Mouse (Mus musculus): ENCODE measurements around the gene Vmn1r200. TPM values are rescaled to one million over a fixed set of nuclear protein-coding genes. Genes with fewer than 3 reads are reported as not detected.

Vmn1r200 gene
- polyA plus RNA-seq, 1 experiment: not detected

DNA sequence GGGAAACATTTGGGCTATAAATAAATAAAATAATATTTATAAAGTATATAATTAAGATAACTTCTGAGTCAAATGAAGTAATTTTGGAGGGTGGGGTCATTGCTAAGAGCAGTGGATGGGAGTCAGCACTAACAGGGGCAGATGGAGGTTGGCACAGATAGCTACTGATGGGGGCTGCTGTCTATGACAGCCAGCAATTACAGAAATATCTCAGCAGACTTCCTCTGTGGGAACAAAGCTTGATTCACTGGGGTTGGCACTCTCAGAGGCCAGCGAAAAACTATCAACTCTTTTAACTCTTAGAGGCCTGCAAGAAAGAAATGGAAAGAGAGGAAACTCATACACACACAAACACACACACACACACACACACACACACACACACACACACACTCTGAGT lies 12.8 kb downstream of the Vmn1r200 start:
- no peak overlapping the region for H3K4me3 ChIP-seq (ENCODE audit: control insufficient read depth, insufficient read depth, low read length)
- 40% methylated on average over 1 of the region's 1 CpGs for WGBS
- no peak overlapping the region for H3K27ac ChIP-seq (ENCODE audit: control insufficient read depth, insufficient read depth, low read length)
- DNase-seq: no peak
- no peaks in the 10 kb centered on the region for H3K36me3 ChIP-seq (ENCODE audit: control insufficient read depth, insufficient read depth, low read length)
- no peaks in the 10 kb centered on the region for H3K27me3 ChIP-seq (ENCODE audit: control insufficient read depth, insufficient read depth, low read length)
- TF ChIP-seq CTCF (IDR thresholded peaks at IDR 0.05; ENCODE audit: borderline replicate concordance, control insufficient read depth, extremely low read depth, insufficient read depth, low read length, poor library complexity) (no peak), POLR2A (IDR thresholded peaks at IDR 0.05; ENCODE audit: control insufficient read depth, extremely low read depth, insufficient read depth, low read length, poor library complexity) (no peak)
- no peaks in the 10 kb centered on the region for H3K4me1 ChIP-seq (replicated peaks; ENCODE audit: control insufficient read depth, insufficient read depth, low read length)

Other genes with a start within 250 kb of the Vmn1r200 start
- gene Vmn1r191, start 206.4 kb upstream of the Vmn1r200 start, polyA plus RNA-seq (2012; rRNA removed): not detected in 2 replicates
- gene Vmn1r192, start 199.2 kb upstream of the Vmn1r200 start, polyA plus RNA-seq (2012; rRNA removed): not detected in 2 replicates
- not detected in 2 replicates for gene Vmn1r193, start 167.2 kb upstream of the Vmn1r200 start, polyA plus RNA-seq (2012; rRNA removed)
- not detected in 2 replicates for gene Vmn1r194, start 146.2 kb upstream of the Vmn1r200 start, polyA plus RNA-seq (2012; rRNA removed)
- gene Vmn1r195, start 119.9 kb upstream of the Vmn1r200 start, polyA plus RNA-seq (2012; rRNA removed): not detected in 2 replicates
- gene Vmn1r196, start 100.5 kb upstream of the Vmn1r200 start, polyA plus RNA-seq (2012; rRNA removed): not detected in 2 replicates
- not detected in 2 replicates for gene Vmn1r197, start 65.8 kb upstream of the Vmn1r200 start, polyA plus RNA-seq (2012; rRNA removed)
- not detected in 2 replicates for gene Vmn1r198, start 40.0 kb upstream of the Vmn1r200 start, polyA plus RNA-seq (2012; rRNA removed)
- gene Vmn1r199, start 10.6 kb upstream of the Vmn1r200 start, polyA plus RNA-seq (2012; rRNA removed): not detected in 2 replicates
- gene Vmn1r201, start 81.5 kb downstream of the Vmn1r200 start, polyA plus RNA-seq (2012; rRNA removed): not detected in 2 replicates
- gene Vmn1r202, start 115.0 kb downstream of the Vmn1r200 start, polyA plus RNA-seq (2012; rRNA removed): 0.04 TPM in 1 of 2 replicates, not detected in the other
- not detected in 2 replicates for gene Vmn1r203, start 127.7 kb downstream of the Vmn1r200 start, polyA plus RNA-seq (2012; rRNA removed)
- gene Vmn1r204, start 162.8 kb downstream of the Vmn1r200 start, polyA plus RNA-seq (2012; rRNA removed): not detected in 2 replicates
- gene Vmn1r205, start 202.6 kb downstream of the Vmn1r200 start, polyA plus RNA-seq (2012; rRNA removed): not detected in 2 replicates
- gene Vmn1r206, start 233.9 kb downstream of the Vmn1r200 start, polyA plus RNA-seq (2012; rRNA removed): not detected in 2 replicates

Measured in thymus, adult 2 months (tissue).